Mouse (Mus musculus): ENCODE results near the gene Glra2.
"Not testable (repeated sequence)": the region's sequence is repeated elsewhere in the genome, so short reads cannot be mapped to it uniquely, and the experiment has no call there.

Gene Glra2

DNA sequence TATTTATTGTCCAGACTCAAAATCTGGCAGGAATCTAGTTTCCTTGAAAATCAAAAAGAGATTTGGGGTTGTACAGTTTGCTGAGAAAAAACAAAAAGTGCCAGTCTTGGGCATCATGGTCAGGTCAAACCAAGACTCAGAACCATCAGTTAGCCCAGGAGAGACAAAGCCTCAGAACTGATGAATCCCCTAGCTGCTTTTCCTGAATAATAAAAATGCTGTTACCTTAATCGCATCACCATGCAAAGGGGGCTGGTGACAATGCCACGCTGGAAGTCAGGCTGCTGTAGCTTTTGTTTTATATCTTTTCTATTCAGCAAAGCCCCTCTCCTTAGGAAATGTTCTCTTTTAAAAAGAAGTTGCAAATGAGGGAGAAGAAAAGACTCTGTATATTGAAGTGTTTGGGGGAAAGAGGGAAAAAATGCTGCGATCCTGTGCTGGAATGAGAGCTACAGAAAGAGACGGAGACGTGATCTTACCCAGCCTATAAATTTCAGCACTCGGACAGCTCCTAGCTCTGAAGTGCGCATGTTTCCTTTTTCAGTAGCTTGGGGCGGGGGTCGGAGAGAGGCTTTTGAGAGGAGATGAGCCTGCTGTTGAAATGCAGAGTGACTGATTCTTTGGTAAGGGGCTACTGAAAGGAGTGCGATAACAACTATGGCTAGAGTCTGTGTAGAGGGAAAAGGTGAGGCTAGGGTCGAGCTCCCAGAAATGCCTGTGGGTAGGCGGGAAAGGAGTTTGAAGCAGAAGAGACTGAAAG is at the start of gene Glra2:
Glra2 (minus strand) TSS at position 455 of the 760 bp plus-strand sequence.
- no peak for DNase-seq (ENCODE audit: low read depth in 2 of 2, low spot score in 2 of 2)

DNA sequence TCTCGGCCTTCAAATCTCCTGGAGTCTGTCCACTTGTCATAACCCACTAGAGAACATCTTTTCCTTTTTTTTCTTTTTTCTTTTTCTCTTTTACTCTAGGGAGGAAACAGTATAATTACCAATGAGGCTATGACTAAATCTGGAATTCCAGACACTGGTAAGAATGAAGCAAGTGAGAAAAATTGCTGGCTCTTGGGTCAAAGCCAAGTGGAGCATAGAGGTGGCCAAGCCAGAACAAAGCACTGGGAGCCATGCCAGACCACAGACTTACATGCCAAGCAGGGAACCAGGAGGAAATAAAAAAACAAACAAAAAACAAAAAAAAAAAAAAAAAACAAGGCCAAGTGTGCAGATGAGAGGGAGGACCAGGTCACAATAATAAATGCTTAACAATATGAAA is 35.6 kb upstream of the Glra2 start:
- no peak for DNase-seq (ENCODE audit: low read depth in 2 of 2, low spot score in 2 of 2)

DNA sequence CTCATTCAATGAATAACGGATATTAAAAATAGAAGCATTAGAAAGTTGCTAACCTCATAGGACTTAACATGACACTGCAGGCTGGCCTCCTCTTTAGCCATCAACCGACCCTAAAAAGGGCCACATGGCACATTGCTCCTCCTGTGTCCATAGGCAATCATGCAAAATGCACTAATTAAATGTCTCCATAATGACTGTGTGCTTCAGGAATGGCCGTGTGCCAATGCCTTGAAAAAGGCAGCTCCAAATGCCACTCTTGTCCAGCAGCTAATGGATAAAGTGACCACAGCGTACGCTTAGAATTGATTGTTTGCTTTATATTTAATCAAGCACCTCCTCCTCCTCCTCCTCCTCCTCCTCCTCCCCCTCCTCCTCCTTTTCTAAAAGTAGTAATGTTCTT is 17.4 kb upstream of the Glra2 start:
- DNase-seq (ENCODE audit: low read depth in 2 of 2, low spot score in 2 of 2): no peak

DNA sequence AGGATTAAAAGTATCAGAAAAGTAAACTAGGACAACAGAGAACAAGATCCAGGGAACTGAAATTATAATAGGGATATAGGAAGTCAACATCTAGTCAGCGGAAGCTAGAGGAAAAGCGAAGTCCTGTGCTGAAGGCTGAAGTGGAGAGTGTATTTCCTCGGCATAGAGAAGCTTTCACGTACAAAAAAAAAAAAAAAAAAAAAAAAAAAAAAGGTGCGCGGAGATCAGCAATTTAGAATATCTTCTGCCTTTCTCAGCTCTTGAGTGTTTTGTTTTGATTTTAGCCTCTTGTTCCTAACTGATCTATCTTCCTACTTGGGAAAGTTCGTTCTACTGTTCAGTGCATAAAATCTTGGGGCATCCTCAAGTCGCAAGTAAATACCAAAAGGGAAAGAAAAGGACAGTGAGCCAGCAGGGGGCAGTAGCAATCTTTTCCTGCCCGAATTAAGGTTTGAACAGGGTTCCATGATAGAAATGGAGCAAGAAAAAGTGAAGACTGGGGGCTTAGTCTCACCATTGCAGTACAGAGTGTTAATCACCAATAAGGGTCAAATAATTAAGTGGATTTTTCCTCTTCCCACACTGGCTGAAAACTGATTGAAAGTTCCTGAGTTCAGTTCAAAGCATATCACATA is 623 bp upstream of the Glra2 start:
- DNase-seq (ENCODE audit: low read depth in 2 of 2, low spot score in 2 of 2): no peak

DNA sequence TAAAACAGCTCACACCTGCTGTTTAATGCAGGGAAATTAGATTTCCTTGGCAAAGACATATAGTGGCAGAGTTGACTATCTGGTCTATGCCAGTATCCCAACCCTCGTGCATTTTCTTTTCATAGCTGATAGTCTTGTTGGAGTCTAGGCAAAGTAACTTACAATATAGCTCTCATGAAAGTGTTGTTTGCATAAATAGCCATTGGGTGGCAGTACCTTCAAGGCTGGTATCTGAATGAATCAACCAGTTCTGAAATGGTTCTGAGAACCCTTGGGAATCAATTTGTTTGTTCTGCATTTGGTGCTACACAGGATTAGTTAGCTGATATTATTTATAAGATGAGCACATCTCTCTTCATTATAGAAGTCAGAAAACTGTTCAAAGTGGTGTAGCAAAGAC is 133.6 kb downstream of the Glra2 start:
- no peak for DNase-seq (ENCODE audit: low read depth in 2 of 2, low spot score in 2 of 2)

DNA sequence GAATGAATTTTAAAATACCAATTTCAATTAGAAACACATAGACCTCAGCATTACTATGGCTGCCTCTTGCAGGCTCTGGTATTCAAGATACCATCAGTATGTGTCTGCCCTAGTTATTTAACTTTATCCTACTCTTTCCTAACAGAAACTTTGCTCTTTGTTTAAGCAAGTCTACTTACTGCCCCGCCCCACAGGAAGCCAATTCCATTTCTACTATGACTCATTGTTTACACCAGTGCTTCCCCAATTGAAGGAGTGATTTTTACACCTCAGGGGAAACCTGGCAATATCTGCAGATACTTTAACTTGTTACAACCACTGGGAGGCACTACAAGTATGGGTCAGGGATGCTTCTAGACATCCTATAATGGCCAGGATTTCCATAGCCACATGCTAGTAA is 136.0 kb downstream of the Glra2 start:
- no peak for DNase-seq (ENCODE audit: low read depth in 2 of 2, low spot score in 2 of 2)

DNA sequence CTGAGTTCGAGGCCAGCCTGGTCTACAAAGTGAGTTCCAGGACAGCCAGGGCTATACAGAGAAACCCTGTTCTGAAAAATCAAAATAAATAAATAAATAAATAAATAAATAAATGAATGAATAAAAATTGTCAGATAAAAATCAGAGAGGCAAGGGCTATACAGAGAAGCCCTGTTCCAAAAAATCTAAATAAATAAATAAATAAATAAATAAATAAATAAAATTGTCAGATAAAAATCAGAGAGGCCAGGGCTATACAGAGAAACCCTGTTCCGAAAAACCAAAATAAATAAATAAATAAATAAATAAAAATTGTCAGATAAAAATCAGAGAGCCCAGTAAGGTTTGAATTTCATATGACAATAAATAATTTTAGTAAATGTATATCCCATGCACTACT is 144.2 kb downstream of the Glra2 start:
- DNase-seq (ENCODE audit: low read depth in 2 of 2, low spot score in 2 of 2): not testable (repeated sequence)

DNA sequence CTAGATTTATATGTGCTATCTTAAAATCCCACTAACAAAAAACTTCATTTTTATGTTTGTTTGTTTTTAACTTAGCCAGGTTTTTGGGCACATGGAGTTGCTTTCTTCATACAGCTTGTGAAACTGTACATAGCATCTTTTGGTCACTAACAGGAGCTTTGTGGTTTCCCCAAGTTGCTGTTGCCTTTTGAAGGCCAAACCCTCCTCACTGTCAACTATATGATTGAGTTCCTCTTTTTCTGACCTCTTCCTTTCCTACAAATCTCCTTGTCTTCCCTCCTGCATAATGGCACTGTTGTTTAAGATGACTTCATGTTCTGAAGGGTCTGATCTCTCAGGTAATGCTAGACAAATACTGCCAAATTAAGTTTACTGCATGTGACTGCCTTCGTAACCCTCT is 170.6 kb downstream of the Glra2 start:
- DNase-seq (ENCODE audit: low read depth in 2 of 2, low spot score in 2 of 2): no peak

DNA sequence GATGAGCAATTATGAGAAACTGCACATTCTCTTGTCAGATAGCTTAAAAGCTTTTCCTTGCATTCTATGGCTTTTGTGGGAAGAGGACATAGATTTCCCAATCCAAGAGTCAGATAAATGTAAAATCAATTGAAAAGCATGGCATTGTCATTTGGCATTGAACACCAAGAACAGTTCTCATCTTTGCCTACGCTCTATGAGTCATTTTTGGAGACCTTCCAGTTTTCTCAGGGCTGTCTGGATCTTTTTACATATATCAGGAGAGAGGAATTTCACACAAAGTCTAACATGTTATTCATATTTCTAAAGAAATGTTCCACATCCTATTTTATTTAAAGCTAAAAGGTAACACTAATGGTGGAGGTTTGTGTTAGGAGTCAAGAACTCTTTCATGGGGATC is 223.0 kb downstream of the Glra2 start:
- DNase-seq (ENCODE audit: low read depth in 2 of 2, low spot score in 2 of 2): no peak

All from CD8-positive naive resting alpha-beta T cell, adult 2 months (primary cell).